Mouse (Mus musculus): Measurements from ENCODE around the gene H2bfm. TPM values are rescaled to one million over a fixed set of nuclear protein-coding genes. Genes with fewer than 3 reads are reported as not detected.

The H2bfm gene
- not detected in 2 replicates for polyA plus RNA-seq (2015; fragmentation: Nextera tagmentation; extraction: Ambion mirVana)

DNA sequence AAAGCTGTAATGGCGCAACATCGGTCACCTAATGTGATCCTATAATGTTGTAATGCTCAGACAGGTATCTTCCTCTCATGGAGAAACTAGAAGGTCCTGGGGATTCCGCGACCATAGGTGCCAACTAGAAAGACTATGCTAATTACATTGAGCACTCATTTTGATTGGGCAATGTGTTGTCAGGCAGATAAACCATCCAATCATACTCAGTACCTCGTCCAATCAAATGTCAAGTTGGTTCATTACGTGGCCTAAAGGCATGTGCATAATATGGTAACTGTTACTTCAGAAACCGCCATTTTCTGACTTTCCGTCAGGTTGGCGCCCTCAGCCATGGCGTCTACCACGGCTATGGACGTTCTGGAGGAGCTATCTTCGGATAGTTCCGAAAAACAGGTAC, at the start of gene H2bfm:
H2bfm (plus strand) TSS at position 295 of the 400 bp plus-strand sequence.

DNA sequence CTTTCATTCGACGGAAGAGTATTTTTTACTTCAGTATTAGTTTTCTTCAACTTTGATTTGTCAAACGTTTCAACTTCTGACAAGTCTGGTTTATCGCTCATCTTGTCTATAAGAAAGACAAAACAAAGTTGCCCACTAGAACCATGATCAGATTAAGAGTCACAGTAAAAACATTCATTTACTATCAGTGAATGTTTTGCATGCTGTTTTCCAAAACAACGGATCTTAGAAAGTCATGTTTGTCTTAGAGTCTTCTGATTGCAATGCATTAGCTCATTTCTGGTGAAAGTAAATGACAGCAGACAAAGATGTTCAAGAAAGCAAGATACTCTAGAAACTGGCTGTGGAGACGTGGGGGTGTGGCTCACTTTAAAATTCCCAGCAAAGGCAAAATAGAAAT, 48.3 kb downstream of the H2bfm start, which contains the start of gene Tmsb15b2:
Tmsb15b2 (minus strand) TSS at position 101 of the 400 bp plus-strand sequence.

GRCm38 (mm10) chrX:136976424-136977084, 49.4 kb downstream of the H2bfm start, which contains the start of the genes Tmsb15l and Tmsb15b1:
Gene Tmsb15l, minus strand, starts transcription at chrX:136976869.
Gene Tmsb15b1, minus strand, starts transcription at chrX:136976874.

Other genes starting within 250 kb of the H2bfm start
- 26.9 and 28.2 TPM in 2 replicates for gene Tceal1, start 219.3 kb upstream of the H2bfm start, polyA plus RNA-seq (2015; fragmentation: Nextera tagmentation; extraction: Ambion mirVana)
- gene Morf4l2, start 183.6 kb upstream of the H2bfm start, polyA plus RNA-seq (2015; fragmentation: Nextera tagmentation; extraction: Ambion mirVana) = 285 and 354 TPM in 2 replicates
- gene Glra4, start 147.2 kb upstream of the H2bfm start, polyA plus RNA-seq (2015; fragmentation: Nextera tagmentation; extraction: Ambion mirVana) = not detected in 2 replicates
- 11.9 and 12.6 TPM in 2 replicates for gene Plp1, start 104.7 kb upstream of the H2bfm start, polyA plus RNA-seq (2015; fragmentation: Nextera tagmentation; extraction: Ambion mirVana)
- 0.45 and 0.74 TPM in 2 replicates for gene Rab9b, start 58.6 kb upstream of the H2bfm start, polyA plus RNA-seq (2015; fragmentation: Nextera tagmentation; extraction: Ambion mirVana)
- 12.8 and 13.7 TPM in 2 replicates for gene Tmsb15b2, start 48.2 kb downstream of the H2bfm start, polyA plus RNA-seq (2015; fragmentation: Nextera tagmentation; extraction: Ambion mirVana)
- 1.4 and 1.5 TPM in 2 replicates for gene Tmsb15l, start 49.5 kb downstream of the H2bfm start, polyA plus RNA-seq (2015; fragmentation: Nextera tagmentation; extraction: Ambion mirVana)
- 9.7 and 12.0 TPM in 2 replicates for gene Tmsb15b1, start 49.5 kb downstream of the H2bfm start, polyA plus RNA-seq (2015; fragmentation: Nextera tagmentation; extraction: Ambion mirVana)
- gene Zcchc18, start 65.8 kb downstream of the H2bfm start, polyA plus RNA-seq (2015; fragmentation: Nextera tagmentation; extraction: Ambion mirVana) = 0.33 and 0.34 TPM in 2 replicates
- 4.3 TPM in 2 replicates for gene Slc25a53, start 111.0 kb downstream of the H2bfm start, polyA plus RNA-seq (2015; fragmentation: Nextera tagmentation; extraction: Ambion mirVana)
- gene Fam199x, start 122.3 kb downstream of the H2bfm start, polyA plus RNA-seq (2015; fragmentation: Nextera tagmentation; extraction: Ambion mirVana) = 1.9 and 2.6 TPM in 2 replicates
- not detected in 2 replicates for gene Esx1, start 194.8 kb downstream of the H2bfm start, polyA plus RNA-seq (2015; fragmentation: Nextera tagmentation; extraction: Ambion mirVana)